15 mouse cellular contexts compared by ENCODE assay signal in genomic region chr6:4813206-4813605, GRCm38 (mm10).
DNase-seq lines count a peak whose midpoint lies in the region; ATAC-seq and TF ChIP-seq lines count a peak whose summit lies in the region.
"Had no signal": no experiment of that assay in that cellular context is flagged by ENCODE, and none has a peak within 500 bp of the region (broad histone marks: within the 10 kb centered on the region; RNA-seq: fewer than 3 reads in every experiment).

No protein-coding gene starts in this region.

- no peak overlapping the region for H3K4me3 ChIP-seq in lung, embryonic 14.5 days (ENCODE audit: low read depth, low read length)
- no peak overlapping the region for H3K4me3 ChIP-seq in limb, embryonic 12.5 days (replicated peaks)
- no peak overlapping the region for H3K4me3 ChIP-seq in liver, postnatal 0 days (ENCODE audit: low read depth, low read length)
- H3K4me3 ChIP-seq: heart, adult 2 months had no signal

- H3K36me3 ChIP-seq in lung, embryonic 14.5 days (ENCODE audit: insufficient read depth): no peaks in the 10 kb centered on the region
- no peaks in the 10 kb centered on the region for H3K36me3 ChIP-seq in limb, embryonic 12.5 days
- no peaks in the 10 kb centered on the region for H3K36me3 ChIP-seq in liver, postnatal 0 days (replicated peaks; ENCODE audit: insufficient read depth, low read length)

- DNase-seq in gastrocnemius, postnatal 14 days: peak; percentile 12
- no peak for DNase-seq in gastrocnemius, postnatal 25 days
- DNase-seq in lung, embryonic 14.5 days: peak; percentile 82
- DNase-seq in lung, postnatal 25 days (ENCODE audit: low spot score): no peak
- peak; percentile 62 for DNase-seq in embryo, embryonic 9.5 days (ENCODE audit: extremely low spot score)
- DNase-seq in urinary bladder, postnatal 36 days (ENCODE audit: low spot score in 2 of 2): no peak
- no peak for DNase-seq in liver, postnatal 0 days
- DNase-seq: cerebellum, adult 11-12 months; heart, adult 2 months; heart, postnatal 36 days; kidney, adult 8-10 months; lung, postnatal 36 days had no signal

- 23% methylated on average over 3 of the region's 3 CpGs for WGBS in lung, embryonic 14.5 days
- 5% methylated on average over 3 of the region's 3 CpGs for WGBS in limb, embryonic 12.5 days
- 63% methylated on average over 3 of the region's 3 CpGs for WGBS in liver, postnatal 0 days (ENCODE audit: insufficient replicate concordance)

- no peaks in the 10 kb centered on the region for H3K27me3 ChIP-seq in lung, embryonic 14.5 days (ENCODE audit: insufficient read depth, low read length)
- no peaks in the 10 kb centered on the region for H3K27me3 ChIP-seq in limb, embryonic 12.5 days
- no peaks in the 10 kb centered on the region for H3K27me3 ChIP-seq in liver, postnatal 0 days (ENCODE audit: insufficient read depth, low read length)

- ATAC-seq in lung, embryonic 14.5 days (ENCODE audit: insufficient read depth): peak; percentile 81
- ATAC-seq in limb, embryonic 12.5 days (ENCODE audit: insufficient number of reproducible peaks, insufficient read depth, low FRiP score, low TSS enrichment, low read depth): peak; percentile 71; the same call in 1 of the 2 replicates
- ATAC-seq in liver, postnatal 0 days: no peak
- ATAC-seq: forebrain, embryonic 16.5 days; midbrain, embryonic 16.5 days had no signal

- no peak for TF ChIP-seq CTCF in lung, embryonic 14.5 days (IDR thresholded peaks at IDR 0.05; ENCODE audit: low read depth)
- TF ChIP-seq CTCF in liver, postnatal 0 days (IDR thresholded peaks at IDR 0.05; ENCODE audit: low read depth): no peak

- no peaks in the 10 kb centered on the region; the same call in 1 of the 2 replicates for H3K4me1 ChIP-seq in lung, embryonic 14.5 days (ENCODE audit: insufficient read depth)
- peaks cover 10% of the 10 kb centered on the region for H3K4me1 ChIP-seq in limb, embryonic 12.5 days (replicated peaks)
- no peaks in the 10 kb centered on the region for H3K4me1 ChIP-seq in liver, postnatal 0 days (ENCODE audit: insufficient read depth)

- intact Hi-C loops in gastrocnemius, postnatal 14 days (cut with DNase I; ENCODE audit: low total_unique reads): no loop called here

- H3K27ac ChIP-seq in lung, embryonic 14.5 days (ENCODE audit: low read depth): no peak overlapping the region
- H3K27ac ChIP-seq in limb, embryonic 12.5 days: no peak overlapping the region
- H3K27ac ChIP-seq in liver, postnatal 0 days (ENCODE audit: low read depth): no peak overlapping the region
- H3K27ac ChIP-seq: heart, adult 2 months had no signal

- H3K4me2 ChIP-seq in lung, embryonic 14.5 days: no peak overlapping the region
- no peak overlapping the region for H3K4me2 ChIP-seq in limb, embryonic 12.5 days
- H3K4me2 ChIP-seq in liver, postnatal 0 days (ENCODE audit: low read depth, low read length): no peak overlapping the region

- H3K9me3 ChIP-seq in lung, embryonic 14.5 days (ENCODE audit: low read depth, low read length): no peaks in the 10 kb centered on the region
- no peaks in the 10 kb centered on the region for H3K9me3 ChIP-seq in limb, embryonic 12.5 days
- no peaks in the 10 kb centered on the region for H3K9me3 ChIP-seq in liver, postnatal 0 days (ENCODE audit: low read length)

- no peak overlapping the region for H3K9ac ChIP-seq in lung, embryonic 14.5 days
- no peak overlapping the region for H3K9ac ChIP-seq in limb, embryonic 12.5 days (replicated peaks)
- H3K9ac ChIP-seq in liver, postnatal 0 days (replicated peaks): no peak overlapping the region

- no peak for TF ChIP-seq EP300 in liver, postnatal 0 days (IDR thresholded peaks at IDR 0.05; ENCODE audit: low read depth)

Comparison
In these comparisons a context has a peak if more than half of its experiments do, and no peak if none do; other contexts are left out.
1. DNase-seq: peak in gastrocnemius, postnatal 14 days (single experiment), lung, embryonic 14.5 days (single experiment) and embryo, embryonic 9.5 days (single experiment); none in gastrocnemius, postnatal 25 days (single experiment), lung, postnatal 25 days (single experiment), urinary bladder, postnatal 36 days (0 of 2) and liver, postnatal 0 days (single experiment).